Mouse (Mus musculus) telencephalon, adult 2 months (tissue): ENCODE data around the gene Trpv4.

ENCODE experiments used
- DNase-seq: peaks from one replicate; pipeline ENCODE4 v3.0.0-alpha.2; 2011; ENCODE audit warnings: low read depth, low spot score

Gene Trpv4

GRCm38 (mm10) chr5:114620305-114620704 is 37.9 kb downstream of the Trpv4 start:
- DNase-seq, result no peak

GRCm38 (mm10) chr5:114618851-114619250 is 39.4 kb downstream of the Trpv4 start:
- peak; percentile 29 for DNase-seq

- no peak for DNase-seq
These were observed 40.4 kb downstream of the Trpv4 start for GRCm38 (mm10) chr5:114617809-114618208.

- DNase-seq, result no peak
These were observed 41.7 kb downstream of the Trpv4 start for GRCm38 (mm10) chr5:114616336-114617061.

GRCm38 (mm10) chr5:114614863-114615262 is 43.4 kb downstream of the Trpv4 start:
- no peak for DNase-seq

- no peak for DNase-seq
These were observed 46.1 kb downstream of the Trpv4 start for GRCm38 (mm10) chr5:114611968-114612608.

- no peak for DNase-seq
These were observed 47.0 kb downstream of the Trpv4 start for GRCm38 (mm10) chr5:114611256-114611655.

- no peak for DNase-seq
These were observed 49.7 kb downstream of the Trpv4 start for GRCm38 (mm10) chr5:114608516-114608915.

GRCm38 (mm10) chr5:114607651-114608050 is 50.6 kb downstream of the Trpv4 start:
- DNase-seq, result no peak

GRCm38 (mm10) chr5:114605981-114606380 is 52.2 kb downstream of the Trpv4 start:
- DNase-seq, result no peak

- no peak for DNase-seq
These were observed 53.4 kb downstream of the Trpv4 start for GRCm38 (mm10) chr5:114604781-114605290.

- DNase-seq, result no peak
These were observed 54.2 kb downstream of the Trpv4 start for GRCm38 (mm10) chr5:114603975-114604374.

GRCm38 (mm10) chr5:114602012-114602411 is 56.2 kb downstream of the Trpv4 start:
- DNase-seq, result no peak

- DNase-seq, result no peak
These were observed 60.6 kb downstream of the Trpv4 start for GRCm38 (mm10) chr5:114597652-114598051.

- DNase-seq, result no peak
These were observed 61.0 kb downstream of the Trpv4 start for GRCm38 (mm10) chr5:114597222-114597621.

- DNase-seq, result no peak
These were observed 61.6 kb downstream of the Trpv4 start for GRCm38 (mm10) chr5:114596604-114597003.

- DNase-seq, result no peak
These were observed 63.4 kb downstream of the Trpv4 start for GRCm38 (mm10) chr5:114594741-114595241.

GRCm38 (mm10) chr5:114593949-114594348 is 64.3 kb downstream of the Trpv4 start:
- no peak for DNase-seq

GRCm38 (mm10) chr5:114593161-114593821 is 64.9 kb downstream of the Trpv4 start:
- no peak for DNase-seq

GRCm38 (mm10) chr5:114592463-114593160 is 65.6 kb downstream of the Trpv4 start:
- no peak for DNase-seq

- DNase-seq, result no peak
These were observed 67.1 kb downstream of the Trpv4 start for GRCm38 (mm10) chr5:114591151-114591561.
